Mouse (Mus musculus): ENCODE results near the gene Car5a. TPM values are rescaled to one million over a fixed set of nuclear protein-coding genes. Genes with fewer than 3 reads are reported as not detected.

The Car5a gene
- polyA plus RNA-seq, 1 experiment from 2014 or later: 0.12 TPM

GRCm38 (mm10) chr8:121922101-121922500, 22.6 kb downstream of the Car5a start:
- Histone ChIP-seq H3K4me2 (ENCODE audit: low read length) (no peak overlapping the region), H3K36me3 (ENCODE audit: insufficient read depth, low read length) (no peaks in the 10 kb centered on the region), H3K9ac (ENCODE audit: low read depth, low read length) (peak overlapping the region; percentile 23; the same call in 1 of the 2 replicates), H3K9me3 (replicated peaks; ENCODE audit: low read length) (no peaks in the 10 kb centered on the region), H3K4me1 (replicated peaks; ENCODE audit: insufficient read depth, low read length) (0 out of 2 replicates have a peak, but pooled peaks cover 5% of the 10 kb centered on the region), H3K27me3 (ENCODE audit: insufficient read depth, low read length) (no peaks in the 10 kb centered on the region), H3K27ac (peak overlapping the region; percentile 67), H3K4me3 (replicated peaks; ENCODE audit: low read depth, low read length) (no peak overlapping the region)
- DNase-seq (ENCODE audit: low spot score) (peak; percentile 79), ATAC-seq (replicated peaks; ENCODE audit: low FRiP score, low read depth) (peak; percentile 50)
- 31% methylated on average over 8 of the region's 8 CpGs for WGBS
- no peak for TF ChIP-seq CTCF (IDR thresholded peaks at IDR 0.05; ENCODE audit: low read depth)

DNA sequence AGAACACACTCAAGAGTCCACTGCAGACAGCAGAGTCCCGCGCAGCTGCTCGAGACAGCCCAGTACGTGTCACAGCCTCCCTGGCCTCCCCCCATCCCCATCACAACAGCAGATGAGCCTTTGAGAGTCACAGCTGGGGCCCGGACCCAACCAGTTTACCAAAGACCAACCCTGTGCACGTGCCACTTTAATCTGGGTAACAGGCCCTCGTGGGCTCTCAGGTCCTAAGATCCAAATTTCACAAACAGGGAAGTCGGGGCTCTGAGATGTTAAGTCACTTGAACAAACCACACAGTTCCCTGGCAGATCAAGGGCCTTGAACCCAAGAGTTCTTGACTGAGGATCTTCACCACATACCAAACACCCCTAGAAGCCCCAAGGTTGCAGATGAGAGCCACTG, 23.1 kb downstream of the Car5a start:
- Histone ChIP-seq H3K9ac (ENCODE audit: low read depth, low read length) (peak overlapping the region; percentile 23; the same call in 1 of the 2 replicates), H3K4me3 (replicated peaks; ENCODE audit: low read depth, low read length) (no peak overlapping the region), H3K27me3 (ENCODE audit: insufficient read depth, low read length) (no peaks in the 10 kb centered on the region), H3K4me2 (ENCODE audit: low read length) (no peak overlapping the region), H3K4me1 (replicated peaks; ENCODE audit: insufficient read depth, low read length) (0 out of 2 replicates have a peak, but pooled peaks cover 5% of the 10 kb centered on the region), H3K36me3 (ENCODE audit: insufficient read depth, low read length) (no peaks in the 10 kb centered on the region), H3K27ac (peak overlapping the region; percentile 67), H3K9me3 (replicated peaks; ENCODE audit: low read length) (no peaks in the 10 kb centered on the region)
- ATAC-seq (replicated peaks; ENCODE audit: low FRiP score, low read depth): 0 out of 2 replicates have a peak, but pooled peaks have one; percentile 18
- DNase-seq (ENCODE audit: low spot score): no peak
- 71% methylated on average over 8 of the region's 8 CpGs for WGBS
- TF ChIP-seq CTCF (IDR thresholded peaks at IDR 0.05; ENCODE audit: low read depth): no peak

- Histone ChIP-seq H3K27ac (no peak overlapping the region), H3K9me3 (replicated peaks; ENCODE audit: low read length) (no peaks in the 10 kb centered on the region), H3K36me3 (ENCODE audit: insufficient read depth, low read length) (no peaks in the 10 kb centered on the region), H3K9ac (ENCODE audit: low read depth, low read length) (no peak overlapping the region), H3K27me3 (ENCODE audit: insufficient read depth, low read length) (no peaks in the 10 kb centered on the region), H3K4me1 (replicated peaks; ENCODE audit: insufficient read depth, low read length) (0 out of 2 replicates have a peak, but pooled peaks cover 5% of the 10 kb centered on the region), H3K4me2 (ENCODE audit: low read length) (no peak overlapping the region), H3K4me3 (replicated peaks; ENCODE audit: low read depth, low read length) (no peak overlapping the region)
- ATAC-seq (replicated peaks; ENCODE audit: low FRiP score, low read depth) (no peak), DNase-seq (ENCODE audit: low spot score) (no peak)
- WGBS: 21% methylated on average over 3 of the region's 3 CpGs
- TF ChIP-seq CTCF (IDR thresholded peaks at IDR 0.05; ENCODE audit: low read depth): no peak
These were observed 25.0 kb downstream of the Car5a start for GRCm38 (mm10) chr8:121919731-121920130.

DNA sequence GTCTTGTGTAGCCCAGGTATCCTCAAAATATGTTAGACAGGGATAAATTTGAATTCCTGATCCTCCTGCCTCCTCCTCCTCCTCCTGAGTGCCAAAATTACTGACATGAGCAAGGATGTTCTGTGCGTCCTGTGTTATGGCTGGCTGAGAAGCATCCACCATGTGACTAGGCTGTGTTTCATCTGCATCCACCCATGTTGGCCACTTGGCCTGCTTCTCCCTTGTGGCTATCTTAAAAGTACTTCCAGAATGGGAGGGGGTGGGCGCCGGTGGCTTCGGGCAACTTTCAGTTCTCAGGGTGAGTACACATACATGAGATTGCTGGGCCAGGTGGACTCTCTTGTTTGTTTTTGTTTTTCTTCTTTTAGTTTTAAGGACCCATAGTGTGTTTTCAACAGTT, 25.5 kb downstream of the Car5a start:
- no peak overlapping the region for H3K4me3 ChIP-seq (replicated peaks; ENCODE audit: low read depth, low read length)
- H3K4me2 ChIP-seq (ENCODE audit: low read length): no peak overlapping the region
- no peaks in the 10 kb centered on the region for H3K36me3 ChIP-seq (ENCODE audit: insufficient read depth, low read length)
- no peak for DNase-seq (ENCODE audit: low spot score)
- H3K27ac ChIP-seq: no peak overlapping the region
- 0 out of 2 replicates have a peak, but pooled peaks cover 5% of the 10 kb centered on the region for H3K4me1 ChIP-seq (replicated peaks; ENCODE audit: insufficient read depth, low read length)
- 43% methylated on average over 4 of the region's 4 CpGs for WGBS
- TF ChIP-seq CTCF (IDR thresholded peaks at IDR 0.05; ENCODE audit: low read depth): no peak
- H3K9ac ChIP-seq (ENCODE audit: low read depth, low read length): no peak overlapping the region
- ATAC-seq (replicated peaks; ENCODE audit: low FRiP score, low read depth): no peak
- no peaks in the 10 kb centered on the region for H3K9me3 ChIP-seq (replicated peaks; ENCODE audit: low read length)
- H3K27me3 ChIP-seq (ENCODE audit: insufficient read depth, low read length): no peaks in the 10 kb centered on the region

DNA sequence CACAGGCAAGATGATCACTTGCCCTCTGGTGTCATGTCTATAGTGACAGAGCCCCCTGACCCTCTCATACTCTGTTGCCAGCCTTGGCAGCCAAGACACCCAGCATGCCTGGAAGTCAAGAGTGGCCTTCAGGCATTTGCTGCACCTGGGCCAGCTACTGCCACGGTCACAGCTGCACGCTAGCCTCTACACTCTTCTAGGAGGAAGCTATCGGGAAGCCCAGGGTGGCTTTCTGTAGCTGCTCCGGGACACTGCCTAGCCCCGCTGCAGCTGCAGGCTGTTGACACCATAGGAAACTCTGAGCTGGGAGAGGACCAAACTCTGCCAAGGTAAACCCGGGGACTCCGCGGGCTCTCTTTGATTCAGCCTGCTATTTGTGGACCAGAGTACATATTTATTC, 31.3 kb downstream of the Car5a start:
- no peak overlapping the region for H3K9ac ChIP-seq (ENCODE audit: low read depth, low read length)
- no peaks in the 10 kb centered on the region for H3K9me3 ChIP-seq (replicated peaks; ENCODE audit: low read length)
- DNase-seq (ENCODE audit: low spot score) (no peak), ATAC-seq (replicated peaks; ENCODE audit: low FRiP score, low read depth) (no peak)
- H3K4me3 ChIP-seq (replicated peaks; ENCODE audit: low read depth, low read length): no peak overlapping the region
- H3K4me2 ChIP-seq (ENCODE audit: low read length): no peak overlapping the region
- H3K27me3 ChIP-seq (ENCODE audit: insufficient read depth, low read length): no peaks in the 10 kb centered on the region
- H3K36me3 ChIP-seq (ENCODE audit: insufficient read depth, low read length): no peaks in the 10 kb centered on the region
- H3K27ac ChIP-seq: no peak overlapping the region
- 84% methylated on average over 8 of the region's 8 CpGs for WGBS
- no peaks in the 10 kb centered on the region for H3K4me1 ChIP-seq (replicated peaks; ENCODE audit: insufficient read depth, low read length)
- TF ChIP-seq CTCF (IDR thresholded peaks at IDR 0.05; ENCODE audit: low read depth): no peak

DNA sequence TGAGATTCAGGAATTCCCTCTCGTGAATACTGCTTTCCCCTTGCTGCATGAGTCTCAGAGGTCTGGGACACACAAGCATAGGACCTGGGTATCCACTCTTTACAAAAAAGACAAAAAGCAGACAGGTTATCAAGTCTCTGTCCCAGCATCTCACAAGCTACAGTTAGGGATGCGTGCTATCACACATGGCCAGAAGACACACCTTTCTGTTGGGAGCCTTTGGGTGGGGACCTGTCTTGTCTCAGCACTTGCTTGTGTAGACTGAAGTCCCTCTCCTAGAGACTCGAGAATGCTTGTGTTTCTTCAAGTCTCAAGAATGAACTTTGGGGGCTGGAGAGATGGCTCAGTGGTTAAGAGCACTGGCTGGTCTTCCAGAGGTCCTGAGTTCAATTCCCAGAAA, 31.9 kb downstream of the Car5a start:
- 77% methylated on average over 3 of the region's 3 CpGs for WGBS
- ATAC-seq (replicated peaks; ENCODE audit: low FRiP score, low read depth) (no peak), DNase-seq (ENCODE audit: low spot score) (no peak)
- no peaks in the 10 kb centered on the region for H3K9me3 ChIP-seq (replicated peaks; ENCODE audit: low read length)
- H3K27me3 ChIP-seq (ENCODE audit: insufficient read depth, low read length): no peaks in the 10 kb centered on the region
- no peak overlapping the region for H3K4me2 ChIP-seq (ENCODE audit: low read length)
- H3K27ac ChIP-seq: no peak overlapping the region
- TF ChIP-seq CTCF (IDR thresholded peaks at IDR 0.05; ENCODE audit: low read depth): no peak
- no peaks in the 10 kb centered on the region for H3K36me3 ChIP-seq (ENCODE audit: insufficient read depth, low read length)
- H3K9ac ChIP-seq (ENCODE audit: low read depth, low read length): no peak overlapping the region
- H3K4me3 ChIP-seq (replicated peaks; ENCODE audit: low read depth, low read length): no peak overlapping the region
- 0 out of 2 replicates have a peak, but pooled peaks cover 3% of the 10 kb centered on the region for H3K4me1 ChIP-seq (replicated peaks; ENCODE audit: insufficient read depth, low read length)

DNA sequence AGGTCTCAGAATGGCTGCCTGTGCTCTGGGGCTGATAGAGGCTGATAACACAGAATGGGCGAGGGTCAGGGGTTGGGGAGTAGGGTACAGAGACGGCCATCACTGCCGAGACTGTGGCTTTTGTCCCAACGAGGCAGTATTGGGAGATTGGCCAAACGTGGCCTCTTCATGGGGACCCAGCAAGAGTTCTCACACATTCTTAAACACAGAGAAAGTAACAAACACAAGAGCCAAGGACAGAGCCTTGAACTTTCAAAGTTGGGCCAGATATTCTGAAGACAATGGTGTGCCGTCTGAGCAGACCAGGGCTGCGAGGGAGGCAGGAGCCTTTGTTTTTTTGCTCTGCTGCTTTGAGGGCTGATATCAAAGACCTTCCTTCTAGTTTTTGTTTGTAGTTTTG, 32.7 kb downstream of the Car5a start:
- DNase-seq (ENCODE audit: low spot score) (no peak), ATAC-seq (replicated peaks; ENCODE audit: low FRiP score, low read depth) (no peak)
- no peaks in the 10 kb centered on the region for H3K27me3 ChIP-seq (ENCODE audit: insufficient read depth, low read length)
- TF ChIP-seq CTCF (IDR thresholded peaks at IDR 0.05; ENCODE audit: low read depth): no peak
- 0 out of 2 replicates have a peak, but pooled peaks cover 5% of the 10 kb centered on the region for H3K4me1 ChIP-seq (replicated peaks; ENCODE audit: insufficient read depth, low read length)
- no peak overlapping the region for H3K4me2 ChIP-seq (ENCODE audit: low read length)
- no peak overlapping the region for H3K4me3 ChIP-seq (replicated peaks; ENCODE audit: low read depth, low read length)
- H3K36me3 ChIP-seq (ENCODE audit: insufficient read depth, low read length): no peaks in the 10 kb centered on the region
- H3K27ac ChIP-seq: no peak overlapping the region
- H3K9me3 ChIP-seq (replicated peaks; ENCODE audit: low read length): no peaks in the 10 kb centered on the region
- WGBS: 63% methylated on average over 7 of the region's 7 CpGs
- H3K9ac ChIP-seq (ENCODE audit: low read depth, low read length): no peak overlapping the region

Data from kidney, postnatal 0 days (tissue).